Mouse (Mus musculus) heart, embryonic 16.5 days (tissue): ENCODE data around the gene Hoxa6. TPM values are rescaled to one million over a fixed set of nuclear protein-coding genes. Genes with fewer than 3 reads are reported as not detected.
A peak's percentile ranks its signal among the peaks of the same experiment; 100 is the strongest.

ENCODE experiments used
- ATAC-seq: fragments of 200-750 bp; cut with Nextera tagmentation; replicated peaks from 2 replicates; pipeline ENCODE4 v1.8.0; 2017; ENCODE audit warnings: moderate number of reproducible peaks; ENCODE audit not compliant: insufficient read depth, low FRiP score; ENCODE audit errors: extremely low read depth
- H3K27ac ChIP-seq: fragments of 300-500 bp; sonication (generic); 2 replicates; pipeline ENCODE4 v1.5.1; 2014; ENCODE audit warnings: mild to moderate bottlenecking, low read length, control low read depth, moderate library complexity
- H3K27me3 ChIP-seq: fragments of 300-500 bp; sonication (generic); 2 replicates; pipeline ENCODE4 v1.6.1; 2014; ENCODE audit warnings: low read length, mixed read lengths; ENCODE audit not compliant: control insufficient read depth, insufficient read depth
- H3K36me3 ChIP-seq: fragments of 300-500 bp; sonication (generic); 2 replicates; pipeline ENCODE4 v1.6.1; 2014; ENCODE audit not compliant: control insufficient read depth, insufficient read depth
- H3K4me1 ChIP-seq: fragments of 300-500 bp; sonication (generic); 2 replicates; pipeline ENCODE4 v1.6.1; 2014; ENCODE audit warnings: low read length, mixed read lengths; ENCODE audit not compliant: control insufficient read depth, insufficient read depth
- H3K4me2 ChIP-seq: fragments of 300-500 bp; sonication (generic); 2 replicates; pipeline ENCODE4 v1.6.1; 2014; ENCODE audit warnings: low read depth, mild to moderate bottlenecking, control low read depth, low read length
- H3K4me3 ChIP-seq: fragments of 300-500 bp; sonication (generic); 2 replicates; pipeline ENCODE4 v1.5.1; 2014; ENCODE audit warnings: mild to moderate bottlenecking, control low read depth, low read length
- H3K9ac ChIP-seq: fragments of 300-500 bp; sonication (generic); 2 replicates; pipeline ENCODE4 v1.6.1; 2014; ENCODE audit warnings: low read length, control low read depth
- H3K9me3 ChIP-seq: fragments of 300-500 bp; sonication (generic); replicated peaks from 2 replicates; pipeline ENCODE4 v1.6.1; 2016; ENCODE audit warnings: low read length; ENCODE audit not compliant: control insufficient read depth
- WGBS: fragments of 180-500 bp; shearing (Covaris S2); extraction: QIAGEN DNeasy Blood & Tissue Kit; methylation state at CpG from one replicate; pipeline ENCODE4 v1.1.7; 2014; 5-methylcytosine and 5-hydroxymethylcytosine counted together
- polyA plus RNA-seq: library from polyadenylated mRNA; unstranded; fragments of >200 nt; fragmentation: Nextera tagmentation; extraction: Ambion mirVana; gene quantifications from 2 replicates; pipeline ENCODE4 v1.2.1, GENCODE M21; 2015

Hoxa6 gene
- polyA plus RNA-seq, 1 experiment from 2014 or later = not detected

DNA sequence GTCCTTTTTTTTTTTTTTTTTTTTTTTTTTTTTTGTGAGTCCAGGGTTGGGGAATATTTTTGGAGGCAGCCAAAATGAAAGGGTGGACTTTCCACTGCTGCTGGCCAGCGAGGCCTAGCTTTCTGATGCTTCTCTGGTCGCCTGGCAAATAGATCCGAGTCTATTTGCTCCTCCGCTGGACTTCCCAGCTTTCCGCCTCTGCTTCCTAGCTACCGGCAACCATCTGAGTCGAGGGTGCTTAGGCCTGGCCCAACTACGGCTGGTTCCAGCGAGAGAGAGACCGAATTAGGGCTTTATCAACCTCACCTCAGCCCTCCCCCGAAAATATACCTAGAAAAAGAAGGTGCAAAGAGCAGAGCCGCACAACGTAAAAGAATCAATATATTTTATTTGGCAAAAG is 14.2 kb upstream of the Hoxa6 start:
- 26% methylated on average over 13 of the region's 13 CpGs for WGBS
- Histone ChIP-seq H3K9me3 (no peaks in the 10 kb centered on the region), H3K27me3 (peaks cover 96% of the 10 kb centered on the region)

DNA sequence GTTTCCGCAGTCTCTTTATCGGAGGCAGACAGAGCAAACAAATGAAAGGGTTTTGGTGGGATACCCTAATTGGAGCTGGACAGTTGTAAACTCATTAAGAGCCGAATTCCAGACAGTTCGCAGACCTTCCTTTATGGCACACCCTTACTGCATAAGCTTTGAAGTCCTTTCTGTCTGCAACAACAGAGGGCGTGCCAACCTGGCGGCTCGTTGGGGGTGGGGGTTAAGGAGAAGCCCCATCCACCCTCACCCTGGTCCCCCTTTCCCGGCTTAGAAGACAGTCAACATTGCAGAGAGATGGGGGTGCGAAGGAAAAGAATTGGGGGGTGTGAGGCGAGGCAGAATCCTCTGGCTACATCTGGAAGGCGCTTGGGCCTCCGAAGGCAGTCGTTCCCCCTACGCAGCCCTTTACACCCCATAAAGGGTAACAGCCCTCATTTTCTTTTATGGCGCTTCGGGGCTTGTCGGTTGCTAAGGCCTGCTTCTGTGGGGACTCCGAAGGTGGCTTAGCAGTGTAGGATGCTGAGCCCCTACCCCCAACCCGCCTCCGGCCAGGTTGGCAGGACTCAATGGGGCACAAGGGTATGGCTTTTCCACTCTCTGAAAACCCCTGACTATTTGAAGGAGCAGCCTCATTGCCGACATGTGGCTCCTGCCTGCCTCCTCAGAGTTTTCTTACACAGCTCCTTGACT is 13.6 kb upstream of the Hoxa6 start:
- peak overlapping the region; percentile 97 for H3K4me2 ChIP-seq
- WGBS = 14% methylated on average over 21 of the region's 21 CpGs
- H3K4me3 ChIP-seq = peak overlapping the region; percentile 71
- peaks cover 96% of the 10 kb centered on the region for H3K27me3 ChIP-seq
- no peaks in the 10 kb centered on the region for H3K9me3 ChIP-seq
- no peak overlapping the region for H3K9ac ChIP-seq
- no peaks in the 10 kb centered on the region for H3K36me3 ChIP-seq
- no peak overlapping the region for H3K27ac ChIP-seq
- peaks cover 6% of the 10 kb centered on the region for H3K4me1 ChIP-seq
- no peak for ATAC-seq

More for the DNA sequence above, 14.2 kb upstream of the Hoxa6 start:
- Histone ChIP-seq H3K4me2 (no peak overlapping the region), H3K4me1 (peaks cover 3% of the 10 kb centered on the region), H3K9ac (no peak overlapping the region), H3K27ac (no peak overlapping the region), H3K4me3 (no peak overlapping the region), H3K36me3 (no peaks in the 10 kb centered on the region)
- ATAC-seq = no peak

DNA sequence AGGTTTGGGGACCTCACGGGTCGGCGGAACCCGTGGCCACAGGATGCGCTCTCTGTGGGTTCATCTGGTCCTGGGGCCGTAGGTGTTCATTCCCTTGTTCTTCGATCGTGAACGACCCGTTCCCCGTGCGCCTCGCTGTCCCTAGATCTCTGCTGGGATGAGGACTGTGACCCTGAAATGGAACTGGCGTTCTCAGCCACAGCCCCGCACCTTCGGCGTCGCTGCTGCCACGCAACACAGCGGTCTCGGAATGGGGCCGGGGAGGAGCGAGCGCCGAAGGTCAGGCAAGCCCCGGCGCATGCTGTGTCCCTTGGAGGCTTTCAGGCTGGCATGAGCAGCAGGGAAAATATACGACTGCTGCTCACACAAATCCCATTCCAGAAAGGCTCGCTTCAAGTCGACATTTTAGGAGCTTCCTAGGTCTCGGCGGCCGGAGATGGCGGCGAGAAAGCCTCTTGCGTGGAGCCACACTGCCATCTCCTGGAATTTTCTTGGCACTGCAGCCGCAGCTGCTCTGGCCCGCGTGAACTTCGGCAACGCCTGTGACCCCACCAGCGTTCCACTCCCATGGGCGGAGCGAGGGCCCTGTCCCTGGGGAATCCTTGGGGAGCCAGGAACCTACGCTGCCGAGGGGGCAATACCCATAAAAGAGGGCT is 12.9 kb upstream of the Hoxa6 start, which contains the start of gene Hoxa7:
Gene Hoxa7, minus strand, starts transcription at position 518 of the 656 bp plus-strand sequence.
- WGBS = under 1% methylated on average over 46 of the region's 46 CpGs
- Histone ChIP-seq H3K9me3 (no peaks in the 10 kb centered on the region), H3K4me1 (peaks cover 11% of the 10 kb centered on the region), H3K27me3 (peaks cover 96% of the 10 kb centered on the region), H3K27ac (no peak within 1 kb of the TSS), H3K4me2 (peak within 1 kb of the TSS; percentile 97), H3K9ac (peak within 1 kb of the TSS; percentile 68), H3K36me3 (no peaks in the 10 kb centered on the region), H3K4me3 (peak within 1 kb of the TSS; percentile 71)
- peak; percentile 71; the same call in 1 of the 2 replicates for ATAC-seq

DNA sequence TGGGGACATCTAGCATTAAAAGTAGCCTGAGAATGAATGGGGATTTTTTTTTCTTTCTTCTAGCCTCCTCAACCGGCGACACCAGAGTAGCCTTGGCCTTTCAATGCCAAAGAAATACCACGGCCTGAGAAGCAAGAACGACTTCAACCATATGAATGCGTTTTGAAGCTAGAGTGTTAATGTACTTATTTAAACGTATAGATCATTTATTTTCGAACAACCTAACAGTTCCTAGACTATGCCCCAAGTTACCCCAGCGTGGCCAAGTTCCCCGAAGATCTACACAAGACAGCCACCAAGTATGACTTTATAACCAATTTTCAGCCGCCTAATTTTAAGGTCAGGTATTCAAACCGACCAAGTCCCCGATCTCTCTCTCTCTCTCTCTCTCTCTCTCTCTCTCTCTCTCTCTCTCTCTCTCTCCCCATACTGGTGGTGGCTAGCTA is 12.4 kb upstream of the Hoxa6 start:
- no peaks in the 10 kb centered on the region for H3K36me3 ChIP-seq
- H3K4me1 ChIP-seq = peaks cover 11% of the 10 kb centered on the region
- H3K27ac ChIP-seq = no peak overlapping the region
- no peak for ATAC-seq
- H3K9me3 ChIP-seq = no peaks in the 10 kb centered on the region
- peak overlapping the region; percentile 71 for H3K4me3 ChIP-seq
- H3K27me3 ChIP-seq = peaks cover 96% of the 10 kb centered on the region
- peak overlapping the region; percentile 97 for H3K4me2 ChIP-seq
- WGBS = 19% methylated on average over 12 of the region's 12 CpGs
- H3K9ac ChIP-seq = no peak overlapping the region

DNA sequence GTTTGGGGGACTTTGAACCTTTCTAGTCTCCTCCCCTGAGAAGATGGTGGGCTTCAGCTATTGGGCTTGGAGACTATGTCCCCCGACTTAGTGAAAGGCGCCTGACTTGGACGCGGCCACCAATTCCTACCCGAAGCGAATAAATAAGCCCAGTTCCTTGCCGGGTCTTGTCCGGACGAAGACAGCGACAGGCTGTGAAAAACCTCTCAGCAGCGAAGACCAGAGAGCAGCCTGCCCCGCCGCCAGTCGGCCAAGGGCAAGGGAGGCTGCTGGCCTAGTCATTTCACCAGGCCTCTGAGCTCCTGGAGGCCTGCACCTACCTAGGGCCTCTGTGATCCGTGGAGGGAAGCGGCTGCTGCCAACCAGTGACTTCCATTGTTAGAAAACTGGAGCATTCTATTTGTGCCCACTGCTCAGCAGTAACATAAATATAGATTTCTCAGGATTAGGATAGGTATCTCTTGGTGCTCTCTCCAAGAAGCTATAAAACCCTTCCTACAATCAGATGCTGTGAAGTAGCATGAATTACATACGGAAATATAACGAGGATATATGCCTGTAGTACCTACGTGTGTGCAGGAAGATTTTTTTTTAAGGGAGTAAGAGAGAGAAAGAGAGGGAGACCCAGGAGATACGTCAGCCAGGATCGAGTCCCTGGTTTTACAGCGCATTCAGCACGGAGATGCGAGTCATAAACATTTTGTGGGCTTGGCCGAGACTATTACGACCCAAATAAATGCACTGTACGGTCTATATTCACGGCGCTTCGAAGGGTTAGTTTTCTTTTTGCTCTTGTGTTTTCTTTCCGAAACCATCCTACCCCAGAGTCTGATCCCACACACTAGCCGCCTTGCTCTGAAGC is 11.7 kb upstream of the Hoxa6 start:
- WGBS = 38% methylated on average over 32 of the region's 32 CpGs
- no peak for ATAC-seq
- peaks cover 11% of the 10 kb centered on the region for H3K4me1 ChIP-seq
- no peak overlapping the region for H3K9ac ChIP-seq
- H3K27ac ChIP-seq = no peak overlapping the region
- peaks cover 96% of the 10 kb centered on the region for H3K27me3 ChIP-seq
- no peaks in the 10 kb centered on the region for H3K36me3 ChIP-seq
- H3K4me2 ChIP-seq = no peak overlapping the region
- H3K4me3 ChIP-seq = no peak overlapping the region
- no peaks in the 10 kb centered on the region for H3K9me3 ChIP-seq

DNA sequence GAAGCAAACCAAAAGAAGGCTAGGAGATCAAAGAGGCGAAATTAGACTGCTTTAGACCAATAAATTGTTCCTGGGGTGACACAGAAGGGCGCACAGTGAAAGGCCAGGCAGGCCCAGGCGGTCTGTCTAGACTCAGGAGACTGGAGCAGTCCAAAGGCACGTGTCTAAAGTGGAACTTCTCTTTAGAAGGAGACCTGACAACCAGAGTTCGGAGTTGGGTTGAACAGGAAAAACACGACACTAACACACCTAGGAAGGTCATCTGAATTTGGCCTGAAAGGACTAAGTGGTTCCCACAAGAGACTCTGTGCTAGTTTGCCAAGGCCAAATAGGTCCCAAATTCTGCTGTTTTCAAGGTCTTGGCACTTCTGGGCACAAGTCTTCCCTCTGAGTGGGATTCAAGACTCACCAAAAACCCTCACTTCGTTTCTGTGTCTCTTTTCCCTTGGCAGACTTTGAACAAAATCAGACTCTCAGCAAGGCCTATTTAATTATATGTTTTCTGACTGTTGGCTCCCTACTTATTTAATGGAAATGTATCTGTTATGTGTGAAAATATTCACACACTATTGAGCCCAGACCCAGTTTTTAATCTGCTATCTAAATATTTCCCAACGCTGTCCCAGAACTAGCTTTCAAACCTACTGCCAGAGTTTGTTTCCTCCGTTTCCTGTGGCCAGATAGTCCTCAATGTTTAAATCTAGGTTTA is 10.9 kb upstream of the Hoxa6 start:
- peaks cover 98% of the 10 kb centered on the region for H3K27me3 ChIP-seq
- H3K4me3 ChIP-seq = no peak overlapping the region
- H3K36me3 ChIP-seq = no peaks in the 10 kb centered on the region
- ATAC-seq = no peak
- WGBS = 44% methylated on average over 9 of the region's 9 CpGs
- H3K4me2 ChIP-seq = no peak overlapping the region
- H3K4me1 ChIP-seq = peaks cover 11% of the 10 kb centered on the region
- H3K9ac ChIP-seq = no peak overlapping the region
- H3K27ac ChIP-seq = no peak overlapping the region
- no peaks in the 10 kb centered on the region for H3K9me3 ChIP-seq

DNA sequence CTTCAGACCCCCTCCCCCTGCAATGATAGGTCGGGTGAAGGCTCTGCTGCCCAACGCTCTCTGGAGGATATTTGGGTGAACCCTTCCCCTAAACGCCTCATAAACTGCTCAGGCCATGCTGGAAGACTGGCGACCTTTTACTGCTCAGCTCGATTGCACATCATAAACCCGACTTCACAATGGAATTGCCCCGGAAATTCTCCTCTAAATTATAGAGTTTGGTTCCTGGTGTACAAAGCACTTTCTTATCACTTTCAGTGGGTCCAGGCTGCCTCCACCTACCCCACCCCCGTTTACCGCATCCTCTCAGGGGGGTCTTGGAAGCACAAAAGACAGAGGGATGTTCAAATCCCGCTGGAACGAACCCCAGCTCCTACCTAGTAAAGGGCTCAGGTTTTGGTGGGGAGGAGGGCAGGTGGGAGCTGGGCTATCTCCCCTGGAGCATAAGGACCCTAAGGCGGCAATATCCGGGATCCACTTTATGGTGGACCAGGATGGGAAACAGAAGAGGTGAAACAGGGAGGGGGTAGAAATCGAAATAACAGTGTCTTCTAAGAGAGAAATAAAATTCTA is 10.2 kb upstream of the Hoxa6 start:
- H3K4me3 ChIP-seq = no peak overlapping the region
- no peak overlapping the region for H3K9ac ChIP-seq
- peaks cover 98% of the 10 kb centered on the region for H3K27me3 ChIP-seq
- H3K27ac ChIP-seq = no peak overlapping the region
- no peaks in the 10 kb centered on the region for H3K9me3 ChIP-seq
- 19% methylated on average over 14 of the region's 14 CpGs for WGBS
- no peak for ATAC-seq
- peaks cover 11% of the 10 kb centered on the region for H3K4me1 ChIP-seq
- no peaks in the 10 kb centered on the region for H3K36me3 ChIP-seq
- H3K4me2 ChIP-seq = no peak overlapping the region

DNA sequence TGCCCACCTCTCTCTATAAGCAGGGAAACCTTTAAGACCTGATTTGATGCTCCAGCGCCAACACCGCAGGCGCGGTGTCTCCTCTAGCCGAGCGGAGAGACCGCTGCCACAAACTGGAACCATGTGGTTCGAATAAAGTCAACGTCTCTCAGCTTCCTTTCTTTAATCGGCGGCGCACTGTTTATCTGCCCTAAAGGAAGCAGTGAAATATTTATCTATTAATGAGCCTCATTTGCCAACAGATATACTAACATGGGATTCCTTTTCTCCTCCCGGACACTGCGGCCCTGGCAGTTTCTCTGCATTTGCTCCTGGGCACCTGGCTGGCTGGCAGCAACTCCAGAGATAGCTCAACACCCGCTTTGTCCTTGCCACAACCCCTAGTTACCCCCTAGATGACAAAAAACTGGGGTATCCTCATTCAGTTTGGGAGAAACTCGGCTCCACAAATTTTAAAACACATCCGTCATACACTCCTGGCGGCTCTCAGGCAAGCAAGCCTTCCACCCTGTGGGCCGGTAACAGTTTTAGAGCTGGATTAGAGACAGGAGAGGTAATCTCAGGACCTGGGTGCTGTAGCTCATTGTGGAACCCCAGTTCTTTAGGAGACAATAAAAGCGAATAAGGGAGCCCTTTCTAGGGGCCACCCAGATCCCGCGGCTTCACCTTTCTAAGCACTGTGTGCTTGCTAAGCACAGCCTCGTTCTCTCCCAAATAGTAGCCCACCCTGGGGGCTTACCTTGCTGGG is 9.5 kb upstream of the Hoxa6 start:
- H3K36me3 ChIP-seq = no peaks in the 10 kb centered on the region
- H3K27me3 ChIP-seq = peaks cover 99% of the 10 kb centered on the region
- peaks cover 13% of the 10 kb centered on the region for H3K4me1 ChIP-seq
- peak overlapping the region; percentile 53; the same call in 1 of the 2 replicates for H3K4me2 ChIP-seq
- 9% methylated on average over 23 of the region's 23 CpGs for WGBS
- no peak for ATAC-seq
- no peaks in the 10 kb centered on the region for H3K9me3 ChIP-seq
- no peak overlapping the region for H3K4me3 ChIP-seq
- no peak overlapping the region for H3K27ac ChIP-seq
- H3K9ac ChIP-seq = no peak overlapping the region
